8 mouse cellular contexts compared by ENCODE assay signal in genomic region chr9:72806731-72807419, GRCm38 (mm10). TPM values are rescaled to one million over a fixed set of nuclear protein-coding genes. Genes with fewer than 3 reads are reported as not detected.
DNase-seq lines count a peak whose midpoint lies in the region; ATAC-seq and TF ChIP-seq lines count a peak whose summit lies in the region.

TSS of gene Prtg (plus strand) at chr9:72806874.

- TF ChIP-seq EP300 in lung, postnatal 0 days (IDR thresholded peaks at IDR 0.05) = no peak

- peak within 1 kb of the TSS; percentile 73 for H3K4me3 ChIP-seq in lung, embryonic 14.5 days (ENCODE audit: low read depth, low read length)
- peak within 1 kb of the TSS; percentile 87 for H3K4me3 ChIP-seq in intestine, embryonic 15.5 days (replicated peaks)
- peak within 1 kb of the TSS; percentile 61 for H3K4me3 ChIP-seq in lung, postnatal 0 days (ENCODE audit: low read depth, low read length)
- H3K4me3 ChIP-seq in small intestine, adult 2 months (ENCODE audit: low read depth, low read length) = peak within 1 kb of the TSS; percentile 67

- H3K9me3 ChIP-seq in lung, embryonic 14.5 days (ENCODE audit: low read depth, low read length) = no peaks in the 10 kb centered on the region
- no peaks in the 10 kb centered on the region for H3K9me3 ChIP-seq in intestine, embryonic 15.5 days
- H3K9me3 ChIP-seq in lung, postnatal 0 days (ENCODE audit: low read length) = no peaks in the 10 kb centered on the region

- TF ChIP-seq POLR2A in brain, embryonic 14.5 days (IDR thresholded peaks at IDR 0.05; ENCODE audit: borderline replicate concordance, extremely low read depth, insufficient read depth, insufficient read length, poor library complexity, severe bottlenecking) = no peak
- TF ChIP-seq POLR2A in small intestine, adult 2 months (IDR thresholded peaks at IDR 0.05; ENCODE audit: low read depth, low read length) = no peak

- H3K36me3 ChIP-seq in lung, embryonic 14.5 days (ENCODE audit: insufficient read depth) = no peaks in the 10 kb centered on the region
- H3K36me3 ChIP-seq in intestine, embryonic 15.5 days = no peaks in the 10 kb centered on the region
- no peaks in the 10 kb centered on the region for H3K36me3 ChIP-seq in lung, postnatal 0 days (ENCODE audit: insufficient read depth, low read length)
- H3K36me3 ChIP-seq in small intestine, adult 2 months (ENCODE audit: control insufficient read depth, insufficient read depth, low read length) = no peaks in the 10 kb centered on the region

- no peaks in the 10 kb centered on the region for H3K4me1 ChIP-seq in lung, embryonic 14.5 days (ENCODE audit: insufficient read depth)
- H3K4me1 ChIP-seq in intestine, embryonic 15.5 days (replicated peaks) = 0 out of 2 replicates have a peak, but pooled peaks cover 8% of the 10 kb centered on the region
- no peaks in the 10 kb centered on the region for H3K4me1 ChIP-seq in lung, postnatal 0 days (ENCODE audit: insufficient read depth, low read depth, low read length)
- H3K4me1 ChIP-seq in small intestine, adult 2 months (ENCODE audit: control insufficient read depth, insufficient read depth, insufficient read length, low read length) = no peaks in the 10 kb centered on the region

- ATAC-seq in lung, embryonic 14.5 days (ENCODE audit: insufficient read depth) = peak; percentile 87
- peak; percentile 70 for ATAC-seq in intestine, embryonic 15.5 days
- peak; percentile 71 for ATAC-seq in lung, postnatal 0 days

- TF ChIP-seq CTCF in lung, embryonic 14.5 days (IDR thresholded peaks at IDR 0.05; ENCODE audit: low read depth) = peak; percentile 33
- TF ChIP-seq CTCF in brain, embryonic 14.5 days (IDR thresholded peaks at IDR 0.05; ENCODE audit: borderline replicate concordance, extremely low read depth, insufficient read depth, insufficient read length) = no peak
- TF ChIP-seq CTCF in lung, postnatal 0 days (IDR thresholded peaks at IDR 0.05) = no peak
- TF ChIP-seq CTCF in small intestine, adult 2 months (IDR thresholded peaks at IDR 0.05; ENCODE audit: extremely low read depth, insufficient read length, insufficient replicate concordance, low read depth, low read length) = no peak

- peak within 1 kb of the TSS; percentile 80 for H3K9ac ChIP-seq in lung, embryonic 14.5 days
- peak within 1 kb of the TSS; percentile 78 for H3K9ac ChIP-seq in intestine, embryonic 15.5 days
- H3K9ac ChIP-seq in lung, postnatal 0 days (replicated peaks; ENCODE audit: low read depth) = 0 out of 2 replicates have a peak within 1 kb of the TSS, but pooled peaks have one; percentile 20

- no peaks in the 10 kb centered on the region for H3K27me3 ChIP-seq in lung, embryonic 14.5 days (ENCODE audit: insufficient read depth, low read length)
- H3K27me3 ChIP-seq in intestine, embryonic 15.5 days (replicated peaks) = no peaks in the 10 kb centered on the region; the same call in 1 of the 2 replicates
- peaks cover 14% of the 10 kb centered on the region; the same call in 1 of the 2 replicates for H3K27me3 ChIP-seq in lung, postnatal 0 days (replicated peaks; ENCODE audit: insufficient read depth, low read length)
- peaks cover 26% of the 10 kb centered on the region for H3K27me3 ChIP-seq in small intestine, adult 2 months (ENCODE audit: control insufficient read depth, insufficient read depth, low read length)

- peak; percentile 71 for DNase-seq in lung, embryonic 14.5 days
- no peak for DNase-seq in lung, adult 18-20 months
- DNase-seq in brain, embryonic 14.5 days (ENCODE audit: low read depth) = peak; percentile 47
- peak; percentile 8 to 13 for DNase-seq in frontal cortex, postnatal 10 days (ENCODE audit: low spot score in 2 of 2)
- peak; percentile 11 for DNase-seq in lung, postnatal 0 days (ENCODE audit: low spot score)
- DNase-seq in spleen, adult 18-20 months = no peak

- under 1% methylated on average over 55 of the region's 57 CpGs for WGBS in lung, embryonic 14.5 days
- WGBS in intestine, embryonic 15.5 days = under 1% methylated on average over 57 of the region's 57 CpGs
- under 1% methylated on average over 41 of the region's 57 CpGs for WGBS in lung, postnatal 0 days
- 1% methylated on average over 55 of the region's 57 CpGs for WGBS in small intestine, adult 2 months

- peak within 1 kb of the TSS; percentile 79 for H3K27ac ChIP-seq in lung, embryonic 14.5 days (ENCODE audit: low read depth)
- peak within 1 kb of the TSS; percentile 66 for H3K27ac ChIP-seq in intestine, embryonic 15.5 days
- no peak within 1 kb of the TSS for H3K27ac ChIP-seq in lung, postnatal 0 days (ENCODE audit: low read length)
- H3K27ac ChIP-seq in small intestine, adult 2 months (ENCODE audit: insufficient read depth, low read depth, low read length) = no peak within 1 kb of the TSS

- H3K4me2 ChIP-seq in lung, embryonic 14.5 days = peak within 1 kb of the TSS; percentile 97
- H3K4me2 ChIP-seq in intestine, embryonic 15.5 days (replicated peaks) = peak within 1 kb of the TSS; percentile 99
- peak within 1 kb of the TSS; percentile 100 for H3K4me2 ChIP-seq in lung, postnatal 0 days (replicated peaks; ENCODE audit: low read depth, low read length)

RNA-seq across cellular contexts. Expression of gene Prtg, which starts in this region (rescaled TPM):
- polyA plus RNA-seq in lung, embryonic 14.5 days (2014; fragmentation: Nextera tagmentation; extraction: Ambion mirVana) = 1.3 TPM in 2 replicates
- 0.66 and 0.86 TPM in 2 replicates for polyA plus RNA-seq in brain, embryonic 14.5 days (2012; rRNA removed)
- 0.40 and 0.52 TPM in 2 replicates for polyA plus RNA-seq in intestine, embryonic 15.5 days (2015; fragmentation: Nextera tagmentation; extraction: Ambion mirVana)
- 0.04 and 0.10 TPM in 2 replicates for polyA plus RNA-seq in lung, postnatal 0 days (2015; fragmentation: Nextera tagmentation; extraction: Ambion mirVana)
- polyA plus RNA-seq in small intestine, adult 2 months (2012; rRNA removed) = 0.01 and 0.04 TPM in 2 replicates

Comparison
In these comparisons a context has a peak if more than half of its experiments do, and no peak if none do; other contexts are left out.
1. DNase-seq: peak in lung, embryonic 14.5 days (single experiment) and frontal cortex, postnatal 10 days (2 of 2); none in lung, adult 18-20 months (0 of 2) and spleen, adult 18-20 months (0 of 2).
2. Peak in DNase-seq in brain, embryonic 14.5 days; RNA of the gene not detected or under 1 TPM.
3. Peak in ATAC-seq, H3K4me3 ChIP-seq, H3K27ac ChIP-seq, H3K9ac ChIP-seq and H3K4me2 ChIP-seq in intestine, embryonic 15.5 days; RNA of the gene not detected or under 1 TPM.
4. Peak in DNase-seq, ATAC-seq, H3K4me3 ChIP-seq, H3K9ac ChIP-seq and H3K4me2 ChIP-seq in lung, postnatal 0 days; RNA of the gene not detected or under 1 TPM.
5. H3K9ac ChIP-seq: peak in every context shown above with its lines; median percentile 80 in lung, embryonic 14.5 days; 78 in intestine, embryonic 15.5 days; 20 in lung, postnatal 0 days.
6. Peak in every context shown above with its lines, with median percentiles within 50 percentile points of each other: ATAC-seq, H3K4me2 ChIP-seq and H3K4me3 ChIP-seq.